Mouse (Mus musculus): ENCODE results near the gene Enox1.
A peak's percentile ranks its signal among the peaks of the same experiment; 100 is the strongest.

DNA sequence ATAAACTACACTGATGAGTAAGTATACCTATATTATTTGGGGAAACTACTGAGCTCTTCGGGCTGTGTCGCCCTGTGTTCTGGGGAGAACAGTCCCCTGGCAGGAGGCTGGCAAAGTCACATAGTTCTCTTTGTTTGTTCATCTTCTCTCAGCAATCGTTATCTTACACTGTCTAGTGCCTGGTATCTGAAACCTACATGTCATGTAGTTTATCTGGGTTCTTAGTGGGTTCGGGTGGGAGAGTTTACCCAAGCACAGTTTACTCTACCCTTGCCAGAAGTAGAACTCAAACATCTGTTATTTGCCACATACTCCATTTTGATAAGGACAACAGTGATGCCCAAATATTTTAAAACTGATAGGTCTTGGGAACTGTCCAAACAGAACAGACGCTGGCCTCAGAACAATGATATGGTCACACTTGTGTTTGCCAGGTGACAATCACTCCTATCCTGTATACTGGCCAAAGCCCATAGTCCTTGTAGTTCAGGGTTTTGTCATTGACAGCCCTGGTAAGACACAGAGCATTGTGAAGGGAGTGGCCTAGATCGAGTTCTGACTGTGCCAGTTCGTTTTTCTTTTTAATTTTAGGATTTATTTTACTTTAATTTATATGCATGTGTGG is 401.0 kb downstream of the Enox1 start:
- TF ChIP-seq EP300 (IDR thresholded peaks at IDR 0.05; ENCODE audit: low read depth): peak; percentile 84
- TF ChIP-seq CTCF (IDR thresholded peaks at IDR 0.05; ENCODE audit: low read depth): no peak
